20 mouse cellular contexts compared by ENCODE assay signal in genomic region chr10:39233191-39233590, GRCm38 (mm10).
A peak's percentile ranks its signal among the peaks of the same experiment; 100 is the strongest.
DNase-seq lines count a peak whose midpoint lies in the region; ATAC-seq lines count a peak whose summit lies in the region.
"Had no signal": no experiment of that assay in that cellular context is flagged by ENCODE, and none has a peak within 500 bp of the region (broad histone marks: within the 10 kb centered on the region; RNA-seq: fewer than 3 reads in every experiment).

No protein-coding gene starts in this region.

- H3K27me3 ChIP-seq in hindbrain, embryonic 16.5 days (replicated peaks; ENCODE audit: control insufficient read depth, insufficient read depth, low read length) = no peaks in the 10 kb centered on the region
- H3K27me3 ChIP-seq in hindbrain, embryonic 12.5 days = no peaks in the 10 kb centered on the region
- no peaks in the 10 kb centered on the region for H3K27me3 ChIP-seq in midbrain, embryonic 13.5 days
- no peaks in the 10 kb centered on the region for H3K27me3 ChIP-seq in midbrain, embryonic 15.5 days (replicated peaks)
- no peaks in the 10 kb centered on the region for H3K27me3 ChIP-seq in embryonic facial prominence, embryonic 12.5 days
- H3K27me3 ChIP-seq: embryonic facial prominence, embryonic 13.5 days; forebrain, embryonic 13.5 days had no signal

- peak; percentile 68 for DNase-seq in ZHBTc4 (ENCODE audit: low read depth, low spot score)
- no peak for DNase-seq in cerebellum, adult 18-20 months
- DNase-seq: adrenal gland, postnatal 14 days; cerebellum, adult 2 months; cerebellum, postnatal 10 days; gastrocnemius, adult 2 months; gastrocnemius, postnatal 25 days; heart, postnatal 10 days; heart, postnatal 4 days; kidney, adult 8-10 months had no signal

- peaks cover 7% of the 10 kb centered on the region for H3K4me1 ChIP-seq in hindbrain, embryonic 16.5 days (ENCODE audit: control insufficient read depth, insufficient read depth, low read depth, low read length)
- H3K4me1 ChIP-seq in hindbrain, embryonic 12.5 days = peaks cover under 1% of the 10 kb centered on the region; the same call in 1 of the 2 replicates
- peaks cover 10% of the 10 kb centered on the region for H3K4me1 ChIP-seq in midbrain, embryonic 13.5 days (replicated peaks)
- peaks cover 4% of the 10 kb centered on the region for H3K4me1 ChIP-seq in midbrain, embryonic 15.5 days
- H3K4me1 ChIP-seq in embryonic facial prominence, embryonic 12.5 days = no peaks in the 10 kb centered on the region; the same call in 1 of the 2 replicates

- no peaks in the 10 kb centered on the region for H3K9me3 ChIP-seq in hindbrain, embryonic 16.5 days (ENCODE audit: control insufficient read depth, low read length)
- no peaks in the 10 kb centered on the region for H3K9me3 ChIP-seq in hindbrain, embryonic 12.5 days (replicated peaks)
- no peaks in the 10 kb centered on the region for H3K9me3 ChIP-seq in midbrain, embryonic 13.5 days
- no peaks in the 10 kb centered on the region for H3K9me3 ChIP-seq in midbrain, embryonic 15.5 days
- no peaks in the 10 kb centered on the region for H3K9me3 ChIP-seq in embryonic facial prominence, embryonic 12.5 days
- H3K9me3 ChIP-seq: embryonic facial prominence, embryonic 13.5 days; forebrain, embryonic 13.5 days; G1E had no signal

- H3K36me3 ChIP-seq in hindbrain, embryonic 16.5 days (ENCODE audit: control insufficient read depth, insufficient read depth, low read length) = no peaks in the 10 kb centered on the region
- H3K36me3 ChIP-seq in hindbrain, embryonic 12.5 days = no peaks in the 10 kb centered on the region
- no peaks in the 10 kb centered on the region for H3K36me3 ChIP-seq in midbrain, embryonic 13.5 days
- H3K36me3 ChIP-seq in midbrain, embryonic 15.5 days (replicated peaks) = no peaks in the 10 kb centered on the region
- no peaks in the 10 kb centered on the region for H3K36me3 ChIP-seq in embryonic facial prominence, embryonic 12.5 days
- H3K36me3 ChIP-seq: embryonic facial prominence, embryonic 13.5 days; G1E had no signal

- no peak overlapping the region for H3K9ac ChIP-seq in hindbrain, embryonic 16.5 days (ENCODE audit: low read depth, low read length)
- H3K9ac ChIP-seq in hindbrain, embryonic 12.5 days = no peak overlapping the region
- no peak overlapping the region for H3K9ac ChIP-seq in midbrain, embryonic 13.5 days (replicated peaks)
- H3K9ac ChIP-seq in midbrain, embryonic 15.5 days = no peak overlapping the region
- no peak overlapping the region for H3K9ac ChIP-seq in embryonic facial prominence, embryonic 12.5 days
- H3K9ac ChIP-seq: embryonic facial prominence, embryonic 13.5 days; forebrain, embryonic 13.5 days had no signal

- WGBS in hindbrain, embryonic 16.5 days = 82% methylated on average over 7 of the region's 7 CpGs
- 81% methylated on average over 7 of the region's 7 CpGs for WGBS in hindbrain, embryonic 12.5 days
- 90% methylated on average over 7 of the region's 7 CpGs for WGBS in midbrain, embryonic 13.5 days
- WGBS in midbrain, embryonic 15.5 days = 85% methylated on average over 7 of the region's 7 CpGs
- 83% methylated on average over 7 of the region's 7 CpGs for WGBS in embryonic facial prominence, embryonic 12.5 days

- ATAC-seq in hindbrain, embryonic 16.5 days = peak; percentile 48; the same call in 1 of the 2 replicates
- no peak for ATAC-seq in hindbrain, embryonic 12.5 days (ENCODE audit: low FRiP score)
- ATAC-seq in midbrain, embryonic 13.5 days = peak; percentile 45; the same call in 1 of the 2 replicates
- ATAC-seq in midbrain, embryonic 15.5 days (replicated peaks) = no peak
- ATAC-seq in embryonic facial prominence, embryonic 12.5 days (ENCODE audit: insufficient number of reproducible peaks, insufficient read depth, low FRiP score, low TSS enrichment) = peak; percentile 52; the same call in 1 of the 2 replicates
- ATAC-seq: activated CD4-positive, CD25-positive, alpha-beta regulatory T cell, adult 4 months; forebrain, embryonic 13.5 days; intestine, postnatal 0 days had no signal

- no peak overlapping the region for H3K27ac ChIP-seq in hindbrain, embryonic 16.5 days (ENCODE audit: low read depth, low read length)
- H3K27ac ChIP-seq in hindbrain, embryonic 12.5 days = no peak overlapping the region
- H3K27ac ChIP-seq in midbrain, embryonic 13.5 days = no peak overlapping the region
- H3K27ac ChIP-seq in midbrain, embryonic 15.5 days = no peak overlapping the region
- no peak overlapping the region for H3K27ac ChIP-seq in embryonic facial prominence, embryonic 12.5 days
- H3K27ac ChIP-seq: embryonic facial prominence, embryonic 13.5 days; forebrain, embryonic 13.5 days; gastrocnemius, adult 2 months had no signal

- H3K4me2 ChIP-seq in hindbrain, embryonic 16.5 days (ENCODE audit: low read length) = no peak overlapping the region
- H3K4me2 ChIP-seq in hindbrain, embryonic 12.5 days (replicated peaks) = no peak overlapping the region
- no peak overlapping the region for H3K4me2 ChIP-seq in midbrain, embryonic 13.5 days (replicated peaks)
- H3K4me2 ChIP-seq in midbrain, embryonic 15.5 days = no peak overlapping the region
- no peak overlapping the region for H3K4me2 ChIP-seq in embryonic facial prominence, embryonic 12.5 days (replicated peaks)
- H3K4me2 ChIP-seq: embryonic facial prominence, embryonic 13.5 days; forebrain, embryonic 13.5 days had no signal

- no peak overlapping the region for H3K4me3 ChIP-seq in hindbrain, embryonic 16.5 days (ENCODE audit: low read length)
- H3K4me3 ChIP-seq in hindbrain, embryonic 12.5 days = no peak overlapping the region
- H3K4me3 ChIP-seq in midbrain, embryonic 13.5 days (replicated peaks) = no peak overlapping the region
- H3K4me3 ChIP-seq in midbrain, embryonic 15.5 days = no peak overlapping the region
- no peak overlapping the region for H3K4me3 ChIP-seq in embryonic facial prominence, embryonic 12.5 days
- H3K4me3 ChIP-seq: embryonic facial prominence, embryonic 13.5 days; forebrain, embryonic 13.5 days; gastrocnemius, adult 2 months had no signal

Comparison
In these comparisons a context has a peak if more than half of its experiments do, and no peak if none do; other contexts are left out.
1. ATAC-seq: peak in hindbrain, embryonic 16.5 days (single experiment), midbrain, embryonic 13.5 days (single experiment) and embryonic facial prominence, embryonic 12.5 days (single experiment); none in hindbrain, embryonic 12.5 days (single experiment) and midbrain, embryonic 15.5 days (single experiment).